Mouse (Mus musculus): ENCODE measurements around the gene Slc4a10. TPM values are rescaled to one million over a fixed set of nuclear protein-coding genes. Genes with fewer than 3 reads are reported as not detected.

Gene Slc4a10
- polyA plus RNA-seq, 1 experiment from 2014 or later = 0.46 TPM

DNA sequence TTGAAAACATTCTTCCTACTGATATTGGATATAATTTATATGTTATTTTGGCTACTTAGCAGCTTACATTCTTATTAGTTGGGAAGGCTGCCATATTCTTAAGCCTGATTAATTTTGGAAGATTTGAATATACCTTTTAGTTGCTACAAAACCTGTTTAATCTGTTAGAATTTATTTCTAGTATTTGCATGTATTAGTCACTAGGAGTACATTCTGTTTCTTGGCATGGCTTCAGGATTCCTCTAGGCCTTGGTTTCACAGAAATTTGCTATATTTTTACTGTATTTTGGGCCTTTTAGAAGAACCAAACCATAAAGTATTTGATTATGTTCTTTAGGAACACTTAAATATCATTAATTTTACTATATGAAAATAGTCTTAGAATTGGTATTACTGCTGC, 103.2 kb downstream of the Slc4a10 start:
- H3K4me3 ChIP-seq (ENCODE audit: control insufficient read depth in 1 of 2, insufficient read depth in 1 of 2, low read depth in 1 of 2, low read length in 2 of 2) = no peak overlapping the region
- H3K4me1 ChIP-seq (ENCODE audit: control insufficient read depth in 2 of 2, insufficient read depth in 2 of 2, low read length in 2 of 2) = peaks cover 0 to 25% of the 10 kb centered on the region in 2 experiments; a peak in 2 of 4 replicates
- no peak overlapping the region for H3K27ac ChIP-seq (replicated peaks in 1 of 2; ENCODE audit: control insufficient read depth in 1 of 2, insufficient read depth in 1 of 2, low read depth in 2 of 2, low read length in 2 of 2)
- no peak for ATAC-seq (ENCODE audit: insufficient number of reproducible peaks, insufficient read depth, low FRiP score, low read depth)
- no peaks in the 10 kb centered on the region for H3K36me3 ChIP-seq (ENCODE audit: control insufficient read depth, insufficient read depth, low read length)
- H3K27me3 ChIP-seq (ENCODE audit: control insufficient read depth, insufficient read depth, low read length) = no peaks in the 10 kb centered on the region
- no peak overlapping the region for H3K9ac ChIP-seq (ENCODE audit: low read length)
- no peaks in the 10 kb centered on the region for H3K9me3 ChIP-seq (ENCODE audit: control insufficient read depth, low read length)
- no peak overlapping the region for H3K4me2 ChIP-seq (ENCODE audit: low read length)

DNA sequence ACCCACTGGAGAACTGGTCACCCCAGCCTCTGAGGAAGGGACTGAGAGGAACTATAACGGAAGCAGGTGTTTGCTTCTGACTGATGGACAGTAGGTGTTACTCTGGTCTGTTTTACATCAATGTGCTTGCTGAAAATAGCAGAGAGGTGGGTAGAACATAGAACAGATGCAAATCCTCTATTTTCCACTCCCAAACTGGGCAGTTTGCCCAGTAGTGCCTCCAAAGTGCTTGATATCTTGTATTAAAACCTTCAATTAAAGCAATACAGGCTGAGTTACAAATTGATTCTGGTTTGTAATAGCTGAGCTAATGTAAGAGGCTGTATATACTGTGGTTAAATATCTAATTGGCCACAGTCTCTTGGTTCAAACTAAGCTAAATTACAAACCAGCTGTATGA, 104.6 kb downstream of the Slc4a10 start:
- Histone ChIP-seq H3K4me1 (ENCODE audit: control insufficient read depth in 2 of 2, insufficient read depth in 2 of 2, low read length in 2 of 2) (peaks cover 0 to 25% of the 10 kb centered on the region in 2 experiments; a peak in 2 of 4 replicates), H3K4me3 (ENCODE audit: control insufficient read depth in 1 of 2, insufficient read depth in 1 of 2, low read depth in 1 of 2, low read length in 2 of 2) (no peak overlapping the region), H3K4me2 (ENCODE audit: low read length) (peak overlapping the region; percentile 14; the same call in 1 of the 2 replicates), H3K9ac (ENCODE audit: low read length) (no peak overlapping the region), H3K9me3 (ENCODE audit: control insufficient read depth, low read length) (no peaks in the 10 kb centered on the region), H3K27ac (replicated peaks in 1 of 2; ENCODE audit: control insufficient read depth in 1 of 2, insufficient read depth in 1 of 2, low read depth in 2 of 2, low read length in 2 of 2) (peak overlapping the region in 1 of 2 experiments; percentile 37; a peak in 2 of 4 replicates), H3K36me3 (ENCODE audit: control insufficient read depth, insufficient read depth, low read length) (no peaks in the 10 kb centered on the region), H3K27me3 (ENCODE audit: control insufficient read depth, insufficient read depth, low read length) (no peaks in the 10 kb centered on the region)
- WGBS = 30% methylated on average over 1 of the region's 1 CpGs
- peak; percentile 71 for ATAC-seq (ENCODE audit: insufficient number of reproducible peaks, insufficient read depth, low FRiP score, low read depth)

DNA sequence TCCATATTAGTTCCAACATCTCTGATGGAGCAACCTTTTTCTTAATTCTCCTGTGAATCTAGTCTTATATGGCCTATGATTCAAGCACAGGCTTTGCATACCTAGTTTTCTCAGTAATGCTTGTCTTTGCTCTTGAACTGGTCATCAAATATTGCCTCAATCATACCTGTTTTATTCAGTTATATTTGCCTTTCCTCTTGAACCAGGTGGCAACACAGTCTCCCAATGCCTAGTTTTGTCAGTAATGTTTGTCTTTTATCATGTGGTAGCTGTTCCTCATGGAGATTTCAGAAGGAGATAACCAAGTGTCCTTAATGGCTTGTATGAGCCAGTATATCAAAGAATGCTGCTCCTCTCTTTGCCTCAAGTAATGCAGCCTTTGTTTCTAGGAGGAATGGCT, 163.8 kb downstream of the Slc4a10 start:
- Histone ChIP-seq H3K36me3 (ENCODE audit: control insufficient read depth, insufficient read depth, low read length) (no peaks in the 10 kb centered on the region), H3K4me2 (ENCODE audit: low read length) (no peak overlapping the region), H3K27me3 (ENCODE audit: control insufficient read depth, insufficient read depth, low read length) (no peaks in the 10 kb centered on the region), H3K4me3 (ENCODE audit: control insufficient read depth in 1 of 2, insufficient read depth in 1 of 2, low read depth in 1 of 2, low read length in 2 of 2) (no peak overlapping the region), H3K4me1 (ENCODE audit: control insufficient read depth in 2 of 2, insufficient read depth in 2 of 2, low read length in 2 of 2) (no peaks in the 10 kb centered on the region), H3K9ac (ENCODE audit: low read length) (no peak overlapping the region), H3K27ac (replicated peaks in 1 of 2; ENCODE audit: control insufficient read depth in 1 of 2, insufficient read depth in 1 of 2, low read depth in 2 of 2, low read length in 2 of 2) (no peak overlapping the region), H3K9me3 (ENCODE audit: control insufficient read depth, low read length) (no peaks in the 10 kb centered on the region)
- ATAC-seq (ENCODE audit: insufficient number of reproducible peaks, insufficient read depth, low FRiP score, low read depth) = no peak

DNA sequence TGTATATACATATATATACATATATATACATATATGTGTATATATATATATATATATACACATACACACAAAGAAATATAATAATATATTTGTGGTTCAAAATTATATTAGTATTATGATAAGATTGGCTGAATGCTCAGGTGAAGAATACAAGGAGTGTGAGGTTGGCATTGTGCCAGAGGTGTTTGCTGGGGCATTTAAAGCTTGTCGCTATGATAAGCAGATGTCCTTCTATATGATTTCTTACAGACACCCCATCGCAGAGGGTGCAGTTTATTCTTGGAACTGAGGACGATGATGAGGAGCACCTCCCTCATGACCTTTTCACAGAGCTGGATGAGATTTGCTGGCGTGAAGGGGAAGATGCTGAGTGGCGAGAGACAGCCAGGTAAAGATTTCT, 164.8 kb downstream of the Slc4a10 start:
- no peak overlapping the region for H3K9ac ChIP-seq (ENCODE audit: low read length)
- H3K36me3 ChIP-seq (ENCODE audit: control insufficient read depth, insufficient read depth, low read length) = no peaks in the 10 kb centered on the region
- H3K27ac ChIP-seq (replicated peaks in 1 of 2; ENCODE audit: control insufficient read depth in 1 of 2, insufficient read depth in 1 of 2, low read depth in 2 of 2, low read length in 2 of 2) = no peak overlapping the region
- no peak overlapping the region for H3K4me3 ChIP-seq (ENCODE audit: control insufficient read depth in 1 of 2, insufficient read depth in 1 of 2, low read depth in 1 of 2, low read length in 2 of 2)
- H3K4me2 ChIP-seq (ENCODE audit: low read length) = no peak overlapping the region
- WGBS = 49% methylated on average over 5 of the region's 5 CpGs
- no peaks in the 10 kb centered on the region for H3K4me1 ChIP-seq (ENCODE audit: control insufficient read depth in 2 of 2, insufficient read depth in 2 of 2, low read length in 2 of 2)
- H3K9me3 ChIP-seq (ENCODE audit: control insufficient read depth, low read length) = no peaks in the 10 kb centered on the region
- no peaks in the 10 kb centered on the region for H3K27me3 ChIP-seq (ENCODE audit: control insufficient read depth, insufficient read depth, low read length)
- no peak for ATAC-seq (ENCODE audit: insufficient number of reproducible peaks, insufficient read depth, low FRiP score, low read depth)

DNA sequence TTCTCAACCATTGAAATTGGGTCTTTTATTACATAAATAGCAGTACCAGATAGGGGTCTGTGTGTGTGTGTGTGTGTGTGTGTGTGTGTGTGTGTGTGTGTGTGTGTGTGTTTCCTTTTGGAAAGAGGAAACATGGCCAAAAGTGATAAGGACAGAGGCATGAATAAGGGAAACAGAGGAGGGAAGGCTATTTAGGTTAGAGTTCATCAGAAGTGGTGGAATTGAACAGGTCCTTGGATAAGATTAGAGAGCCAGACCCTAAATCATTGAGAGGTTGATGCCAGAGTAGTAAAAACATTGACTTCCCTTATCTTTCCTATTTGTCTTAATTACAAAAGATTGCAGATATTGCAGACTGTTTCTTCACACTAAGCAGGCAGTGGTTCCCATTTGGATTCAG, 181.3 kb downstream of the Slc4a10 start:
- ATAC-seq (ENCODE audit: insufficient number of reproducible peaks, insufficient read depth, low FRiP score, low read depth) = no peak

DNA sequence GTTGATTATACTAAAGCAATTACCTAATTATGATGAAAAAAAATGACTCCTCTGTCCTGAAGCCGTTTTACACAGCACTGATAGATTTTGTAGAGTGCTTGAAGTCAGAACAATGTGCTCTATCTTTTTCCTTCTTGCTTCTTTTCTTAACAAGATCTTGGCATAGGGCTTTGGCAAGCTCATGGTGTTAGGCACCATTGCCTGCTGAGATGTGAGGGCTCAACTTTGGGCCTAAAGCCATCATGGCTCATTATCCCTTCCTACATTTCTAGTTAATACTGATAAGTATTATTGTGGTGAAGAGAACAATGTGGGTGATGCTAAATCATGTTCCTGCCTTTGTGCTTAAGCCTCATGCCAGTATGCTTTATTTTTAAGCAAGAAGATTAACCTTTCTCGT, 185.0 kb downstream of the Slc4a10 start:
- 77% methylated on average over 2 of the region's 2 CpGs for WGBS
- Histone ChIP-seq H3K27ac (replicated peaks in 1 of 2; ENCODE audit: control insufficient read depth in 1 of 2, insufficient read depth in 1 of 2, low read depth in 2 of 2, low read length in 2 of 2) (no peak overlapping the region), H3K4me2 (ENCODE audit: low read length) (no peak overlapping the region)

More for the DNA sequence above, 181.3 kb downstream of the Slc4a10 start:
- Histone ChIP-seq H3K4me2 (ENCODE audit: low read length) (no peak overlapping the region), H3K27ac (replicated peaks in 1 of 2; ENCODE audit: control insufficient read depth in 1 of 2, insufficient read depth in 1 of 2, low read depth in 2 of 2, low read length in 2 of 2) (no peak overlapping the region), H3K27me3 (ENCODE audit: control insufficient read depth, insufficient read depth, low read length) (no peaks in the 10 kb centered on the region), H3K4me1 (ENCODE audit: control insufficient read depth in 2 of 2, insufficient read depth in 2 of 2, low read length in 2 of 2) (no peaks in the 10 kb centered on the region), H3K36me3 (ENCODE audit: control insufficient read depth, insufficient read depth, low read length) (no peaks in the 10 kb centered on the region), H3K9me3 (ENCODE audit: control insufficient read depth, low read length) (no peaks in the 10 kb centered on the region), H3K4me3 (ENCODE audit: control insufficient read depth in 1 of 2, insufficient read depth in 1 of 2, low read depth in 1 of 2, low read length in 2 of 2) (no peak overlapping the region), H3K9ac (ENCODE audit: low read length) (no peak overlapping the region)

DNA sequence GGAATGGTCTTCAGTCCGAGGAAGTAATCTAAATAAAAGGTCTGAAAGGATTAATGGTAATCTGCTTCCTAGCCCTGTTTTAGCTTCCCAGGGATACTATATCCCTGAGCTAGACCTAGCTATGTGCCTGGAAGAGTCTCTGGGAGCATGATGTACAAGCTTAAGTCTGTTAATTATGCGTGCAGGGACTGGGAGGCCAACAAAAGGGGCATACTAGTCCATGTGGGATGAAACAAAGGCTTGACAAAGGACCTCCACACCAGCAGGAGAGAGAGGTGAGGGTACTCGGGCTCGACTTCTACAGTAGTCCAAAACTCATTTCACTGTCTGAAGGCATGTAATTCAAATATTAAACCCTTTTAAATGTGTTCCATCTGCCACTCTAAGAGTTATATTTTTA, 197.9 kb downstream of the Slc4a10 start:
- no peak for ATAC-seq (ENCODE audit: insufficient number of reproducible peaks, insufficient read depth, low FRiP score, low read depth)
- Histone ChIP-seq H3K27me3 (ENCODE audit: control insufficient read depth, insufficient read depth, low read length) (no peaks in the 10 kb centered on the region), H3K4me3 (ENCODE audit: control insufficient read depth in 1 of 2, insufficient read depth in 1 of 2, low read depth in 1 of 2, low read length in 2 of 2) (no peak overlapping the region), H3K9me3 (ENCODE audit: control insufficient read depth, low read length) (no peaks in the 10 kb centered on the region), H3K9ac (ENCODE audit: low read length) (no peak overlapping the region), H3K36me3 (ENCODE audit: control insufficient read depth, insufficient read depth, low read length) (no peaks in the 10 kb centered on the region), H3K4me1 (ENCODE audit: control insufficient read depth in 2 of 2, insufficient read depth in 2 of 2, low read length in 2 of 2) (no peaks in the 10 kb centered on the region), H3K4me2 (ENCODE audit: low read length) (no peak overlapping the region), H3K27ac (replicated peaks in 1 of 2; ENCODE audit: control insufficient read depth in 1 of 2, insufficient read depth in 1 of 2, low read depth in 2 of 2, low read length in 2 of 2) (no peak overlapping the region)
- 65% methylated on average over 4 of the region's 4 CpGs for WGBS

More for the DNA sequence above, 185.0 kb downstream of the Slc4a10 start:
- H3K9me3 ChIP-seq (ENCODE audit: control insufficient read depth, low read length) = no peaks in the 10 kb centered on the region
- no peak overlapping the region for H3K9ac ChIP-seq (ENCODE audit: low read length)
- no peaks in the 10 kb centered on the region for H3K27me3 ChIP-seq (ENCODE audit: control insufficient read depth, insufficient read depth, low read length)
- H3K4me3 ChIP-seq (ENCODE audit: control insufficient read depth in 1 of 2, insufficient read depth in 1 of 2, low read depth in 1 of 2, low read length in 2 of 2) = no peak overlapping the region
- no peaks in the 10 kb centered on the region for H3K36me3 ChIP-seq (ENCODE audit: control insufficient read depth, insufficient read depth, low read length)
- ATAC-seq (ENCODE audit: insufficient number of reproducible peaks, insufficient read depth, low FRiP score, low read depth) = no peak
- H3K4me1 ChIP-seq (ENCODE audit: control insufficient read depth in 2 of 2, insufficient read depth in 2 of 2, low read length in 2 of 2) = no peaks in the 10 kb centered on the region

DNA sequence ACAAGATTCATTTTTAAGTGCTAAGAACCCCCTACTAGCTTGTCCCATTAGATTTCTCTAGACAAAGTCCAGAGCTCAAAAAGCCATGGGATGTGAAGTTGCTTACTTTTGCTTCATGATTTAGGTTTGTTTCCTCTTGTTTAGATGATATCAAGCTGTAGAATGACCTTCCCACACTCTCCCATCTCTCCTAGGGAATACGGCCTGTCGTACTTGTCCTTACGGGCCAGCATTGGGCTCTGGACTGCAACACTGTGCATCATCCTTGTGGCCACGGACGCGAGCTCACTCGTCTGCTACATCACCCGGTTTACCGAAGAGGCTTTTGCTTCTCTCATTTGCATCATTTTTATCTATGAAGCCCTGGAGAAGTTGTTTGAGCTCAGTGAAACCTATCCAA, 222.2 kb downstream of the Slc4a10 start:
- H3K4me1 ChIP-seq (ENCODE audit: control insufficient read depth in 2 of 2, insufficient read depth in 2 of 2, low read length in 2 of 2) = peaks cover 0 to 3% of the 10 kb centered on the region in 2 experiments; a peak in 2 of 4 replicates
- 90% methylated on average over 9 of the region's 9 CpGs for WGBS

More for the DNA sequence above, 222.2 kb downstream of the Slc4a10 start:
- H3K9me3 ChIP-seq (ENCODE audit: control insufficient read depth, low read length) = no peaks in the 10 kb centered on the region
- ATAC-seq (ENCODE audit: insufficient number of reproducible peaks, insufficient read depth, low FRiP score, low read depth) = no peak
- H3K9ac ChIP-seq (ENCODE audit: low read length) = no peak overlapping the region
- no peaks in the 10 kb centered on the region for H3K36me3 ChIP-seq (ENCODE audit: control insufficient read depth, insufficient read depth, low read length)
- no peak overlapping the region for H3K4me2 ChIP-seq (ENCODE audit: low read length)
- no peak overlapping the region for H3K27ac ChIP-seq (replicated peaks in 1 of 2; ENCODE audit: control insufficient read depth in 1 of 2, insufficient read depth in 1 of 2, low read depth in 2 of 2, low read length in 2 of 2)
- no peak overlapping the region for H3K4me3 ChIP-seq (ENCODE audit: control insufficient read depth in 1 of 2, insufficient read depth in 1 of 2, low read depth in 1 of 2, low read length in 2 of 2)
- H3K27me3 ChIP-seq (ENCODE audit: control insufficient read depth, insufficient read depth, low read length) = no peaks in the 10 kb centered on the region
